Mouse (Mus musculus) ES-E14 (cell line): ENCODE data around the gene Cbfa2t2. TPM values are rescaled to one million over a fixed set of nuclear protein-coding genes. Genes with fewer than 3 reads are reported as not detected.
A peak's percentile ranks its signal among the peaks of the same experiment; 100 is the strongest.

Source experiments
- DNase-seq: peaks from one replicate; pipeline ENCODE4 v3.0.0-alpha.2; 2013; ENCODE audit warnings: low read depth, low spot score
- H3K27ac ChIP-seq: 2 replicates; pipeline ENCODE4 v1.5.1; 2012; ENCODE audit warnings: low read depth, mild to moderate bottlenecking, low read length, moderate library complexity, mixed read lengths; ENCODE audit not compliant: poor library complexity, insufficient read depth, severe bottlenecking
- H3K36me3 ChIP-seq: 2 replicates; pipeline ENCODE4 v1.6.1; 2012; ENCODE audit warnings: mild to moderate bottlenecking, low read length, moderate library complexity, mixed read lengths; ENCODE audit not compliant: control insufficient read depth, poor library complexity, insufficient read depth, severe bottlenecking
- H3K4me1 ChIP-seq, 2 experiments: fragments of 150-350 bp in 1 of 2; sonication (generic) in 1 of 2; 2 replicates each; pipeline ENCODE4 v1.6.1; 2012; ENCODE audit warnings: low read length in 2 of 2, mild to moderate bottlenecking in 1 of 2, mixed read lengths in 1 of 2; ENCODE audit not compliant: control insufficient read depth in 2 of 2, insufficient read depth in 2 of 2, poor library complexity in 1 of 2
- H3K4me3 ChIP-seq, 2 experiments: fragments of 150-350 bp in 1 of 2; sonication (generic) in 1 of 2; 2 replicates each; pipeline ENCODE4 v1.5.1; 2012; ENCODE audit warnings: low read length in 2 of 2, low read depth in 1 of 2, mild to moderate bottlenecking in 1 of 2, mixed read lengths in 1 of 2; ENCODE audit not compliant: insufficient read depth in 1 of 2, poor library complexity in 1 of 2, severe bottlenecking in 1 of 2
- H3K9ac ChIP-seq: 2 replicates; pipeline ENCODE4 v1.6.1; 2012; ENCODE audit warnings: low read depth, mild to moderate bottlenecking, low read length, mixed read lengths; ENCODE audit not compliant: poor library complexity, insufficient read depth, severe bottlenecking
- H3K9me3 ChIP-seq: fragments of 150-350 bp; sonication (generic); 2 replicates; pipeline ENCODE4 v1.6.1; 2012; ENCODE audit warnings: low read depth, mild to moderate bottlenecking, low read length; ENCODE audit not compliant: control insufficient read depth, insufficient read depth
- CHD2 ChIP-seq: IDR thresholded peaks from 2 replicates; pipeline ENCODE4 v1.6.1; 2014; ENCODE audit warnings: mild to moderate bottlenecking, low read depth, low read length, inconsistent platforms
- HCFC1 ChIP-seq: IDR thresholded peaks from 2 replicates; pipeline ENCODE4 v1.6.1; 2012; ENCODE audit warnings: low read length, inconsistent platforms, borderline replicate concordance; ENCODE audit not compliant: insufficient read depth
- MAFK ChIP-seq: IDR thresholded peaks from 2 replicates; pipeline ENCODE4 v1.6.1; 2014; ENCODE audit warnings: mild to moderate bottlenecking, low read depth, low read length, inconsistent platforms; ENCODE audit not compliant: insufficient read depth
- ZC3H11A ChIP-seq: IDR thresholded peaks from 2 replicates; pipeline ENCODE4 v1.6.1; 2012; ENCODE audit warnings: low read depth, mild to moderate bottlenecking, inconsistent platforms, low read length, borderline replicate concordance
- ZNF384 ChIP-seq: IDR thresholded peaks from 2 replicates; pipeline ENCODE4 v1.6.1; 2012; ENCODE audit warnings: low read depth, low read length, inconsistent platforms
- in situ Hi-C, 2 experiments: fragments of 600-800 bp; cut with MboI; formaldehyde crosslinking; loops; one replicate each; pipeline ENCODE4 v1.15.1; 2025; ENCODE audit warnings: low sequenced_read_pairs in 2 of 2, inconsistent platforms in 1 of 2; ENCODE audit not compliant: unreplicated experiment in 2 of 2
- total RNA-seq: library from RNA; depleted of rRNA; stranded (reverse); fragments of 300-350 nt; gene quantifications from 2 replicates; pipeline ENCODE4 v1.2.3, GENCODE M21; 2012

The Cbfa2t2 gene
- total RNA-seq, 1 experiment, result 37.6 TPM

DNA sequence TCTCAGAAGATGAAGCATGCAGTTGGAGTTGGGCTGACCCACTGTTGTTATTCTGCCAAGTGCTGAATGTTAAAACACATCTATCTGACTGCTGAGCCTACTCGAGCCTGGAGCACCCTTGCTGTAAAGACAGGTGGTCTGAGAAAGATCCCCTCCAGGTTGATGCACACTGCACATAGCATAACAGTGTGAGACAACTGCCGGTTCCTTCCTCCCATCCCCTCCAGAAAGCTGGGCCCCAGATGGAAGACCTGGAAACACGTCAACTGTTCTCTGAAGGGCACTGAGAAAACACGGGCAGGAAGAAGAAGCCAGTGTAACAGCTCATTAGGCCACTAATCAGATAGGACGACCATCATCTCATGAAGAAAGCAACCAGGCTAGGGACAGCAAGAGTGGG is 62.3 kb downstream of the Cbfa2t2 start:
- Histone ChIP-seq H3K9me3 (no peaks in the 10 kb centered on the region), H3K4me1 (peaks cover 5 to 8% of the 10 kb centered on the region in 2 experiments; a peak in 3 of 4 replicates), H3K27ac (0 out of 2 replicates have a peak overlapping the region, but pooled peaks have one; percentile 3), H3K4me3 (no peak overlapping the region), H3K36me3 (peaks cover 3% of the 10 kb centered on the region), H3K9ac (no peak overlapping the region)
- no peak for DNase-seq
- TF ChIP-seq ZNF384, result no peak
- TF ChIP-seq MAFK, result no peak
- no peak for TF ChIP-seq HCFC1
- no peak for TF ChIP-seq ZC3H11A
- TF ChIP-seq CHD2, result no peak
- in situ Hi-C loops, result no loop called here

DNA sequence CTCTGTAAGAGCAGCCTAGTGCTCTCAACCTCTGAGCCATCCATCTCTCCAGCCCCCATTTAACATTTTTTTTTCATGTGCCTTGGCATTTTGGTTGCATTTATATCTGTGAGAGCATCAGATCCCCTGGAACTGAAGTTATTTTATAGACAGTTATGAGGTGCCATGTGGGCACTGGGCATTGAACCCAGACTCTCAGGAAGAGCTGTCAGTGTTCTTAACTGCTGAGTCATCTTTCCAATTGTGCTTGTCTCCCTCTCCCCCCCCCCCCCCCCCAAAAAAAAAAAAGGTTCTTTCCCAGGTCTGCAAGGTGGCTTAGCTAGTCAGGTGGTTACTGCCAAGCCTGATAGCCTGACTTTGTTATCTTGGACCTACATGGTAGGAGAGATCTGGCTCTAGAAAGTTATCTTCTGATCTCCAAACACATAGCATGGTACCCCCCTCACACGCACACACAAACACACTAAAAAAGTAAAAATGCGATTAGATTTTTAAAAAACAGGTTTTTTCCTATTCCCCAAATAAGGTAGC is 63.5 kb downstream of the Cbfa2t2 start:
- Histone ChIP-seq H3K9me3 (no peaks in the 10 kb centered on the region), H3K36me3 (peaks cover 3% of the 10 kb centered on the region), H3K4me3 (no peak overlapping the region), H3K4me1 (peaks cover 5 to 6% of the 10 kb centered on the region in 2 experiments; a peak in 3 of 4 replicates), H3K9ac (no peak overlapping the region), H3K27ac (no peak overlapping the region)
- peak; percentile 57; the same call in 1 of the 2 replicates for TF ChIP-seq ZNF384
- peak; percentile 67; the same call in 1 of the 2 replicates for TF ChIP-seq MAFK
- no peak for TF ChIP-seq ZC3H11A
- in situ Hi-C loops, result no loop called here
- no peak for DNase-seq

DNA sequence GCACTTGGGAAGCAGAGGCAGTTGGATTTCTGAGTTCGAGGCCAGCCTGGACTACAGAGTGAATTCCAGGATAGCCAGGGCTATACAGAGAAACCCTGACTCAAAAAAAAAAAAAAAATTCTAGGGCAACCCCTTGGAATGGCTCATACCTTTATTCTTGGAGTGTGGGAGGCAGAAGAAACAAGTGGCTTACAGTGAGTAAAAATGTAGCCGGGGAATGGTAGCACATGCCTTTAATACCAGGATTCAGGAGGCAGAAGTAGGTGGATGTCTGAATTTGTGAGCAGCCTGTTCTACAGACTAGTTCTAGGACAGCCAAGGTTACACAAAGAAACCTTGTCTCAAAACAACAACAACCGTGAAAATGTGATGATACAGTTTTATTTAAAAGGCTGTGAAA is 64.5 kb downstream of the Cbfa2t2 start:
- H3K27ac ChIP-seq, result no peak overlapping the region
- in situ Hi-C loops, result no loop called here
- DNase-seq, result no peak
- H3K36me3 ChIP-seq, result peaks cover 3% of the 10 kb centered on the region
- no peaks in the 10 kb centered on the region for H3K9me3 ChIP-seq
- H3K4me1 ChIP-seq, result peaks cover 5 to 6% of the 10 kb centered on the region in 2 experiments; a peak in 3 of 4 replicates
- no peak overlapping the region for H3K9ac ChIP-seq
- TF ChIP-seq ZC3H11A (no peak), CHD2 (no peak), ZNF384 (no peak), HCFC1 (no peak), MAFK (no peak)
- H3K4me3 ChIP-seq, result no peak overlapping the region

DNA sequence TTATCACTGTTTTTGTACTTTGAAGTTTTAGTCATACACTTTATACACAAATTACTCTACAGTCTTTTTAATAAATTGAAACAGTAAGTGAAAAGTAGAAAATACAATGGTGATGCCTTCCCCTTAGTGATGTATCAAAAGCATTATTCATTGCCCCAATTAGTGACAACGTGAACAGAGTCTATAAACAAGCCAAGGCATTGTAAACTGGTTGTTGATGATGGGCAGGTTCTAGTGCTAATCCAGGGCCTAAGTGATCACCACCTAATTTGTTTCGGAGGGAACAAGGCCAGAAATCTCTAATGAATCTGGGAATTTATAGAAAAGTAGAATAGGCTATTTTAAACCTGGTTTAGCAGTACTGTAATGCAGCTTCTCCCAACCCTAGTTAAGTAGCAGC is 70.8 kb downstream of the Cbfa2t2 start:
- H3K4me1 ChIP-seq, result peaks cover 0 to 2% of the 10 kb centered on the region in 2 experiments; a peak in 1 of 4 replicates
- H3K9ac ChIP-seq, result no peak overlapping the region
- H3K4me3 ChIP-seq, result no peak overlapping the region
- TF ChIP-seq MAFK (no peak), CHD2 (no peak), ZC3H11A (no peak), HCFC1 (no peak)
- H3K36me3 ChIP-seq, result peaks cover 10% of the 10 kb centered on the region
- no peaks in the 10 kb centered on the region for H3K9me3 ChIP-seq
- in situ Hi-C loops, result no loop called here
- no peak overlapping the region; the same call in 1 of the 2 replicates for H3K27ac ChIP-seq
- DNase-seq, result no peak
